Mouse (Mus musculus): ENCODE results near the gene Gphb5. TPM values are rescaled to one million over a fixed set of nuclear protein-coding genes. Genes with fewer than 3 reads are reported as not detected.

Gene Gphb5
- polyA plus RNA-seq, 1 experiment from 2014 or later: not detected

- H3K27me3 ChIP-seq: no peaks in the 10 kb centered on the region
- H3K9ac ChIP-seq: no peak overlapping the region
- H3K9me3 ChIP-seq (replicated peaks): no peaks in the 10 kb centered on the region
- no peaks in the 10 kb centered on the region for H3K36me3 ChIP-seq (ENCODE audit: poor library complexity, severe bottlenecking)
- no peak for ATAC-seq
- H3K27ac ChIP-seq: no peak overlapping the region
- WGBS: 93% methylated on average over 9 of the region's 9 CpGs
- H3K4me2 ChIP-seq: no peak overlapping the region
- no peak overlapping the region for H3K4me3 ChIP-seq
- no peaks in the 10 kb centered on the region for H3K4me1 ChIP-seq
Measured at GRCm38 (mm10) chr12:75388521-75388920, 28.1 kb downstream of the Gphb5 start.

- H3K36me3 ChIP-seq (ENCODE audit: poor library complexity, severe bottlenecking): no peaks in the 10 kb centered on the region
- 94% methylated on average over 15 of the region's 15 CpGs for WGBS
- H3K4me1 ChIP-seq: no peaks in the 10 kb centered on the region
- no peaks in the 10 kb centered on the region for H3K9me3 ChIP-seq (replicated peaks)
- no peaks in the 10 kb centered on the region for H3K27me3 ChIP-seq
- no peak overlapping the region for H3K4me2 ChIP-seq
- H3K4me3 ChIP-seq: no peak overlapping the region
- ATAC-seq: no peak
- no peak overlapping the region for H3K9ac ChIP-seq
- no peak overlapping the region for H3K27ac ChIP-seq
Measured at GRCm38 (mm10) chr12:75387846-75388245, 28.7 kb downstream of the Gphb5 start.

GRCm38 (mm10) chr12:75387156-75387555 lies 29.4 kb downstream of the Gphb5 start:
- Histone ChIP-seq H3K9ac (no peak overlapping the region), H3K27me3 (no peaks in the 10 kb centered on the region), H3K4me2 (no peak overlapping the region), H3K4me1 (no peaks in the 10 kb centered on the region), H3K36me3 (ENCODE audit: poor library complexity, severe bottlenecking) (no peaks in the 10 kb centered on the region), H3K9me3 (replicated peaks) (no peaks in the 10 kb centered on the region), H3K27ac (no peak overlapping the region), H3K4me3 (no peak overlapping the region)
- WGBS: 87% methylated on average over 8 of the region's 8 CpGs
- no peak for ATAC-seq

- WGBS: 88% methylated on average over 9 of the region's 9 CpGs
- ATAC-seq: no peak
- Histone ChIP-seq H3K4me3 (no peak overlapping the region), H3K36me3 (ENCODE audit: poor library complexity, severe bottlenecking) (no peaks in the 10 kb centered on the region), H3K4me2 (no peak overlapping the region), H3K27ac (no peak overlapping the region), H3K9me3 (replicated peaks) (no peaks in the 10 kb centered on the region), H3K9ac (no peak overlapping the region), H3K27me3 (no peaks in the 10 kb centered on the region), H3K4me1 (no peaks in the 10 kb centered on the region)
Measured at GRCm38 (mm10) chr12:75386731-75387130, 29.9 kb downstream of the Gphb5 start.

GRCm38 (mm10) chr12:75376126-75376525 lies 40.5 kb downstream of the Gphb5 start:
- no peak overlapping the region for H3K4me2 ChIP-seq
- H3K36me3 ChIP-seq (ENCODE audit: poor library complexity, severe bottlenecking): no peaks in the 10 kb centered on the region
- H3K27me3 ChIP-seq: no peaks in the 10 kb centered on the region
- no peak overlapping the region for H3K9ac ChIP-seq
- 87% methylated on average over 6 of the region's 6 CpGs for WGBS
- no peak for ATAC-seq
- no peaks in the 10 kb centered on the region for H3K4me1 ChIP-seq
- H3K4me3 ChIP-seq: no peak overlapping the region
- no peaks in the 10 kb centered on the region for H3K9me3 ChIP-seq (replicated peaks)
- H3K27ac ChIP-seq: no peak overlapping the region

- no peak overlapping the region for H3K4me2 ChIP-seq
- ATAC-seq: no peak
- WGBS: 86% methylated on average over 12 of the region's 12 CpGs
- H3K27me3 ChIP-seq: no peaks in the 10 kb centered on the region
- no peaks in the 10 kb centered on the region for H3K36me3 ChIP-seq (ENCODE audit: poor library complexity, severe bottlenecking)
- H3K9me3 ChIP-seq (replicated peaks): no peaks in the 10 kb centered on the region
- H3K9ac ChIP-seq: no peak overlapping the region
- no peak overlapping the region for H3K4me3 ChIP-seq
- no peaks in the 10 kb centered on the region for H3K4me1 ChIP-seq
- H3K27ac ChIP-seq: no peak overlapping the region
Measured at GRCm38 (mm10) chr12:75375060-75375459, 41.5 kb downstream of the Gphb5 start.

- no peak overlapping the region for H3K9ac ChIP-seq
- WGBS: 92% methylated on average over 10 of the region's 10 CpGs
- no peak overlapping the region for H3K4me2 ChIP-seq
- no peaks in the 10 kb centered on the region for H3K4me1 ChIP-seq
- H3K4me3 ChIP-seq: no peak overlapping the region
- H3K27me3 ChIP-seq: no peaks in the 10 kb centered on the region
- no peak overlapping the region for H3K27ac ChIP-seq
- no peak for ATAC-seq
- H3K36me3 ChIP-seq (ENCODE audit: poor library complexity, severe bottlenecking): no peaks in the 10 kb centered on the region
- H3K9me3 ChIP-seq (replicated peaks): no peaks in the 10 kb centered on the region
Measured at GRCm38 (mm10) chr12:75374437-75374836, 42.1 kb downstream of the Gphb5 start.

- no peaks in the 10 kb centered on the region for H3K36me3 ChIP-seq (ENCODE audit: poor library complexity, severe bottlenecking)
- H3K4me2 ChIP-seq: no peak overlapping the region
- H3K4me3 ChIP-seq: no peak overlapping the region
- no peaks in the 10 kb centered on the region for H3K9me3 ChIP-seq (replicated peaks)
- ATAC-seq: no peak
- H3K9ac ChIP-seq: no peak overlapping the region
- 89% methylated on average over 2 of the region's 2 CpGs for WGBS
- H3K27ac ChIP-seq: no peak overlapping the region
- H3K27me3 ChIP-seq: no peaks in the 10 kb centered on the region
- H3K4me1 ChIP-seq: no peaks in the 10 kb centered on the region
Measured at GRCm38 (mm10) chr12:75369418-75369851, 47.1 kb downstream of the Gphb5 start.

GRCm38 (mm10) chr12:75368527-75368926 lies 48.1 kb downstream of the Gphb5 start:
- no peak overlapping the region for H3K4me3 ChIP-seq
- H3K9ac ChIP-seq: no peak overlapping the region
- WGBS: 78% methylated on average over 5 of the region's 5 CpGs
- no peaks in the 10 kb centered on the region for H3K4me1 ChIP-seq
- no peak overlapping the region for H3K27ac ChIP-seq
- no peak overlapping the region for H3K4me2 ChIP-seq
- no peaks in the 10 kb centered on the region for H3K36me3 ChIP-seq (ENCODE audit: poor library complexity, severe bottlenecking)
- no peak for ATAC-seq
- H3K9me3 ChIP-seq (replicated peaks): no peaks in the 10 kb centered on the region
- no peaks in the 10 kb centered on the region for H3K27me3 ChIP-seq

- Histone ChIP-seq H3K27ac (no peak overlapping the region), H3K4me3 (no peak overlapping the region), H3K9me3 (replicated peaks) (no peaks in the 10 kb centered on the region), H3K9ac (no peak overlapping the region), H3K4me2 (no peak overlapping the region), H3K36me3 (ENCODE audit: poor library complexity, severe bottlenecking) (no peaks in the 10 kb centered on the region), H3K27me3 (no peaks in the 10 kb centered on the region), H3K4me1 (no peaks in the 10 kb centered on the region)
- 90% methylated on average over 6 of the region's 6 CpGs for WGBS
- ATAC-seq: no peak
Measured at GRCm38 (mm10) chr12:75367371-75367770, 49.2 kb downstream of the Gphb5 start.

GRCm38 (mm10) chr12:75365621-75366124 lies 50.9 kb downstream of the Gphb5 start:
- Histone ChIP-seq H3K4me2 (no peak overlapping the region), H3K27ac (no peak overlapping the region), H3K9ac (no peak overlapping the region), H3K4me1 (no peaks in the 10 kb centered on the region), H3K9me3 (replicated peaks) (no peaks in the 10 kb centered on the region), H3K4me3 (no peak overlapping the region), H3K27me3 (no peaks in the 10 kb centered on the region), H3K36me3 (ENCODE audit: poor library complexity, severe bottlenecking) (no peaks in the 10 kb centered on the region)
- ATAC-seq: no peak
- 88% methylated on average over 14 of the region's 14 CpGs for WGBS

GRCm38 (mm10) chr12:75364416-75364815 lies 52.2 kb downstream of the Gphb5 start:
- ATAC-seq: no peak
- H3K36me3 ChIP-seq (ENCODE audit: poor library complexity, severe bottlenecking): no peaks in the 10 kb centered on the region
- H3K4me1 ChIP-seq: no peaks in the 10 kb centered on the region
- no peak overlapping the region for H3K9ac ChIP-seq
- H3K27ac ChIP-seq: no peak overlapping the region
- WGBS: 96% methylated on average over 4 of the region's 4 CpGs
- H3K27me3 ChIP-seq: no peaks in the 10 kb centered on the region
- no peak overlapping the region for H3K4me2 ChIP-seq
- no peak overlapping the region for H3K4me3 ChIP-seq
- H3K9me3 ChIP-seq (replicated peaks): no peaks in the 10 kb centered on the region

GRCm38 (mm10) chr12:75362456-75362855 lies 54.1 kb downstream of the Gphb5 start:
- Histone ChIP-seq H3K27me3 (no peaks in the 10 kb centered on the region), H3K27ac (no peak overlapping the region)
- WGBS: 91% methylated on average over 16 of the region's 16 CpGs

More at GRCm38 (mm10) chr12:75362456-75362855, 54.1 kb downstream of the Gphb5 start:
- H3K4me1 ChIP-seq: no peaks in the 10 kb centered on the region
- no peak overlapping the region for H3K4me2 ChIP-seq
- H3K9ac ChIP-seq: no peak overlapping the region
- no peaks in the 10 kb centered on the region for H3K9me3 ChIP-seq (replicated peaks)
- no peaks in the 10 kb centered on the region for H3K36me3 ChIP-seq (ENCODE audit: poor library complexity, severe bottlenecking)
- H3K4me3 ChIP-seq: no peak overlapping the region
- ATAC-seq: no peak

Data from forebrain, embryonic 13.5 days (tissue).